In genomic region chr14:76874542-76875265, GRCm38 (mm10) we compare ENCODE assay signal across 9 mouse cellular contexts.
DNase-seq lines count a peak whose midpoint lies in the region; ATAC-seq and TF ChIP-seq lines count a peak whose summit lies in the region.
"Had no signal": no experiment of that assay in that cellular context is flagged by ENCODE, and none has a peak within 500 bp of the region (broad histone marks: within the 10 kb centered on the region; RNA-seq: fewer than 3 reads in every experiment).

No protein-coding gene starts in this region.

- TF ChIP-seq POLR2A in heart, adult 2 months (IDR thresholded peaks at IDR 0.05; ENCODE audit: insufficient read depth, low read depth, low read length) = no peak

- H3K27me3 ChIP-seq in heart, adult 2 months (ENCODE audit: control insufficient read depth, insufficient read depth, low read length) = no peaks in the 10 kb centered on the region
- H3K27me3 ChIP-seq in embryonic facial prominence, embryonic 10.5 days (replicated peaks; ENCODE audit: low read depth, poor library complexity, severe bottlenecking) = no peaks in the 10 kb centered on the region
- H3K27me3 ChIP-seq in intestine, postnatal 0 days (replicated peaks; ENCODE audit: control insufficient read depth, insufficient read depth, low read length) = no peaks in the 10 kb centered on the region
- H3K27me3 ChIP-seq in midbrain, embryonic 10.5 days (ENCODE audit: low read depth, poor library complexity, severe bottlenecking) = peaks cover 5% of the 10 kb centered on the region; the same call in 1 of the 2 replicates

- TF ChIP-seq CTCF in heart, adult 2 months (IDR thresholded peaks at IDR 0.05) = no peak
- no peak for TF ChIP-seq CTCF in intestine, postnatal 0 days (IDR thresholded peaks at IDR 0.05; ENCODE audit: low read depth)

- H3K4me1 ChIP-seq in heart, adult 2 months (ENCODE audit: control insufficient read depth, insufficient read depth, low read length) = peaks cover 1% of the 10 kb centered on the region; the same call in 1 of the 2 replicates
- H3K4me1 ChIP-seq in embryonic facial prominence, embryonic 10.5 days = peaks cover 28% of the 10 kb centered on the region
- 0 out of 2 replicates have a peak, but pooled peaks cover 9% of the 10 kb centered on the region for H3K4me1 ChIP-seq in intestine, postnatal 0 days (replicated peaks; ENCODE audit: control insufficient read depth, insufficient read depth, low read length)
- peaks cover 37% of the 10 kb centered on the region for H3K4me1 ChIP-seq in midbrain, embryonic 10.5 days

- H3K27ac ChIP-seq in heart, adult 2 months = peak overlapping the region; percentile 36
- peak overlapping the region; percentile 71; the same call in 1 of the 2 replicates for H3K27ac ChIP-seq in embryonic facial prominence, embryonic 10.5 days (replicated peaks)
- 0 out of 2 replicates have a peak overlapping the region, but pooled peaks have one; percentile 3 for H3K27ac ChIP-seq in intestine, postnatal 0 days (ENCODE audit: low read depth, low read length)
- H3K27ac ChIP-seq in midbrain, embryonic 10.5 days (replicated peaks) = peak overlapping the region; percentile 53

- H3K36me3 ChIP-seq in heart, adult 2 months (ENCODE audit: control insufficient read depth, insufficient read depth, low read length) = peaks cover 6% of the 10 kb centered on the region
- H3K36me3 ChIP-seq in embryonic facial prominence, embryonic 10.5 days (replicated peaks) = no peaks in the 10 kb centered on the region
- H3K36me3 ChIP-seq in intestine, postnatal 0 days (ENCODE audit: control insufficient read depth, insufficient read depth) = no peaks in the 10 kb centered on the region
- H3K36me3 ChIP-seq in midbrain, embryonic 10.5 days = no peaks in the 10 kb centered on the region
- H3K36me3 ChIP-seq: G1E had no signal

- ATAC-seq in intestine, postnatal 0 days = peak; percentile 97

- WGBS in heart, adult 2 months = 74% methylated on average over 8 of the region's 8 CpGs
- WGBS in embryonic facial prominence, embryonic 10.5 days = 56% methylated on average over 8 of the region's 8 CpGs
- WGBS in intestine, postnatal 0 days = 22% methylated on average over 8 of the region's 8 CpGs
- 49% methylated on average over 8 of the region's 8 CpGs for WGBS in midbrain, embryonic 10.5 days

- no peak for TF ChIP-seq EP300 in heart, adult 2 months (IDR thresholded peaks at IDR 0.05; ENCODE audit: insufficient read depth, low read depth, low read length)

- no peak overlapping the region for H3K4me2 ChIP-seq in intestine, postnatal 0 days (replicated peaks; ENCODE audit: low read depth)

- intact Hi-C loops in heart, adult 2 months (cut with DNase I) = loop anchor here (1.0 to 5.0 kb wide), 4 partner anchors 54 to 371 kb away; no protein-coding TSS in a partner anchor

- H3K9me3 ChIP-seq in embryonic facial prominence, embryonic 10.5 days = no peaks in the 10 kb centered on the region
- H3K9me3 ChIP-seq in intestine, postnatal 0 days (ENCODE audit: control insufficient read depth) = no peaks in the 10 kb centered on the region
- H3K9me3 ChIP-seq in midbrain, embryonic 10.5 days (replicated peaks) = no peaks in the 10 kb centered on the region

- no peak overlapping the region for H3K4me3 ChIP-seq in heart, adult 2 months
- no peak overlapping the region for H3K4me3 ChIP-seq in embryonic facial prominence, embryonic 10.5 days
- no peak overlapping the region for H3K4me3 ChIP-seq in intestine, postnatal 0 days (ENCODE audit: low read depth, low read length)
- H3K4me3 ChIP-seq in midbrain, embryonic 10.5 days = no peak overlapping the region

- no peaks in the 10 kb centered on the region for H3K79me2 ChIP-seq in heart, adult 2 months (replicated peaks; ENCODE audit: control insufficient read depth, insufficient read depth, low read length)

- DNase-seq in heart, adult 2 months = no peak
- no peak for DNase-seq in heart, postnatal 4 days
- peak; percentile 38 for DNase-seq in embryonic facial prominence, embryonic 10.5 days (ENCODE audit: low spot score)
- peak; percentile 36 for DNase-seq in midbrain, embryonic 10.5 days (ENCODE audit: low spot score)
- DNase-seq in gastrocnemius, postnatal 25 days = no peak
- no peak for DNase-seq in thymus, postnatal 36 days
- no peak for DNase-seq in left cerebral cortex, adult 8-10 months (ENCODE audit: low spot score in 2 of 2)

- no peak overlapping the region for H3K9ac ChIP-seq in heart, adult 2 months (ENCODE audit: low read depth, low read length)
- no peak overlapping the region for H3K9ac ChIP-seq in intestine, postnatal 0 days (ENCODE audit: low read depth, low read length)

Comparison
In these comparisons a context has a peak if more than half of its experiments do, and no peak if none do; other contexts are left out.
1. DNase-seq: peak in embryonic facial prominence, embryonic 10.5 days (single experiment) and midbrain, embryonic 10.5 days (single experiment); none in heart, adult 2 months (0 of 2), heart, postnatal 4 days (single experiment), gastrocnemius, postnatal 25 days (single experiment), thymus, postnatal 36 days (0 of 2) and left cerebral cortex, adult 8-10 months (0 of 2).
2. H3K27ac ChIP-seq: peak in every context shown above with its lines; median percentile 71 in embryonic facial prominence, embryonic 10.5 days; 53 in midbrain, embryonic 10.5 days; 36 in heart, adult 2 months; 3 in intestine, postnatal 0 days.